Mouse (Mus musculus) adrenal gland, adult 8-10 months (tissue): Measurements from ENCODE around the gene Rsph3a. TPM values are rescaled to one million over a fixed set of nuclear protein-coding genes. Genes with fewer than 3 reads are reported as not detected.

Experiments
- DNase-seq: peaks from one replicate; pipeline ENCODE4 v3.0.0; 2022
- total RNA-seq, 4 experiments: library from RNA; stranded (reverse); gene quantifications; 2 replicates each; pipeline ENCODE4 v1.2.4; 2022

Gene Rsph3a
- total RNA-seq: 10 to 100 TPM; 42.4 to 64.2 (median 45.2) TPM

GRCm38 (mm10) chr17:7945117-7946052, at the start of gene Rsph3a:
Gene Rsph3a, plus strand, starts transcription at chr17:7945614.
- DNase-seq: peak; percentile 83

- no peak for DNase-seq
These were observed 49.3 kb upstream of the Rsph3a start for GRCm38 (mm10) chr17:7896047-7896635.

DNA sequence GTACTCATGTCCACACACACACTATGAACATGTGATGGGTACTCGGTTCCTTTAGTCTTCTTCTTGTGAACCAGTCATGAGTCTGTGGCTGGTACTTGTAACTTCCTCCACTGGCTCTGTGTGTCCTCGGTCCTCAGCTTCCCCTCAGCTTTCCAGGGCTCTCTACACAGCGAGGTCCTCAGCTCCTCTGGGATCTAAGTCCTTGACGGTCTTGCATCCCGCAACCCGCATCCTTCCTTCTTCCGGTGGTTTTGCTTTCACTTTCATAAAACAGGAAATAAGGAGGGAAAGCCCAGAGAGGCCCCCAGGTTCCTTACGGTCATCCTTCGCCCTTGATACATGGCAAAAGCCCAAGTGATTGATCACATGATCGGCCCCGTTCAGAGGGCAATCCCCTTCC, 48.3 kb upstream of the Rsph3a start:
- DNase-seq: no peak

- no peak for DNase-seq
These were observed 47.7 kb upstream of the Rsph3a start for GRCm38 (mm10) chr17:7897756-7898155.

DNA sequence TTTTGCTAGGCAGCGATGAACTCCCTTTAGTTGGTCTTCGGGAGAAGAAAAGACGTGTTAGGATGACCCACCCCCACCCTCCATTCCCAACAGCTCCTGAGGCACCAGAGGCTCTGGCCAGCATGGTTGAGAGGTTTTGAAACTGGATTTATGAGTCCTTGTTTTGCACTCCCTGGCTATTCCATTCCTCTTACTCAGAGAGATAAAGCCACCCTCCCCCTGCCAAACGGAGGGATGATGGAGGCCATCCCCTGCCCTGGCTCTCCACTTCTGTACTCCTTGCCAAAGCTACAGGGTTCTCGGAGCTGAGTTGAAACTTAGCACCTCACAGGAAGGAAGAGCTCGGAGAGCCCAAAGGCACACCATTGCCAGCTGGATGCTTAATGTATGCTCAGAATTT, 46.2 kb upstream of the Rsph3a start:
- peak; percentile 72 for DNase-seq

- peak; percentile 40 for DNase-seq
These were observed 45.5 kb upstream of the Rsph3a start for GRCm38 (mm10) chr17:7899961-7900360.

DNA sequence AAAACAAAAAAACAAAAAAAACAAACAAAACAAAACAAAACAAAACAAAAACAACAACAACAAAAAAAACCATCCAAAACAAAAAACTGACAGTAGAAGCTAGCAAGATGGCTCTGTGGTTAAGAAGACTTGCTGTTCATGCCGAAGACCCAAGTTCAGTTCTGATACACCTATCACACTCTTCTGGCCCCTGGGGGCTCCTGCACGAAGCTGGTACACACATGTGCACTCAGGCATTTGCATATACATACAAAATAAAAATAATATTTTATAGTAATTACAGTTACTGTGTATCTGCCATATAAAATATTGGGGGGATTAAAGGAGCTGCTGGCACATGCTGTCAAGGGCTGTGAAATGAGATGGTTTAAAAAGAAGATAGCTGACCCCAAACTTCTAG, 43.9 kb upstream of the Rsph3a start:
- no peak for DNase-seq

DNA sequence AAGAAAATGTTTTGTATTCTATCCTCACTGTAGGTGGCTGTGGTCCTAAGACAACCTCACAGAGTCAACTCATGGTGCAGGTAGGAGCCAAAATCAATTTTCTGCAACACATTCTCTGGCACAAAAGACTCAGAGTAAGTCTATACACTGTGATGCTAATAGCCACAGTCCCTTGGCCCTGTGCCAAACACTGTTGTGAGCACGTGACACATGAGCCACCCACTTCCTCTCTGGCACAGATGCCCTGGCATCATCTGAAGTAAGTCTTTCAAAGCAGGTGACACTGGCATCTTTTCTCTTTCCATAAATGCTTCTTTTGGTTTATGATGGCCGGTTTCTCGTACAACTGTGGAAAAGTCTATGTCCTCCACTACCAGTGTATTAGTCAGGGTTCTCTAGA, 43.1 kb upstream of the Rsph3a start:
- no peak for DNase-seq

DNA sequence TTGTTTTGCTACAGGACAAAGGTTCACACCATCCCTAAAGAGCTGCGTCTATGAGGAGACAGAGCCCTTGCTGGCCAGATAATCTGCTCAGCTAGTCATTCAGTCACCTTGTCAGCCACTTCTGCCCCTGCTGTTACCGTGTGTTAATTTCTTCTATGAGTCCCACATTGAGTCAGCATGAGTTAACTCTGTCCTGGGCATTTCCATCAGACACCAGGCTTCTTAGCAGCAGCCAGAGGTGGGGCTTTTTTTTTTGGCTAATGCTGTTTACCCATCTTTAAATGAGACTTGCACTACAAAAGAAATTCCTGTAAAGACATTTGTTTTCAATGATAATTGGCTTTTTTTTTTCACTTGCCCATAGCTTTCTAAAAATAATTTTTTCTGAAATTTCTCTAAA, 40.4 kb upstream of the Rsph3a start:
- no peak for DNase-seq

GRCm38 (mm10) chr17:7905936-7906685, 39.3 kb upstream of the Rsph3a start:
- no peak for DNase-seq

GRCm38 (mm10) chr17:7914596-7915227, 30.7 kb upstream of the Rsph3a start:
- no peak for DNase-seq

- DNase-seq: no peak
These were observed 29.6 kb upstream of the Rsph3a start for GRCm38 (mm10) chr17:7915791-7916190.

DNA sequence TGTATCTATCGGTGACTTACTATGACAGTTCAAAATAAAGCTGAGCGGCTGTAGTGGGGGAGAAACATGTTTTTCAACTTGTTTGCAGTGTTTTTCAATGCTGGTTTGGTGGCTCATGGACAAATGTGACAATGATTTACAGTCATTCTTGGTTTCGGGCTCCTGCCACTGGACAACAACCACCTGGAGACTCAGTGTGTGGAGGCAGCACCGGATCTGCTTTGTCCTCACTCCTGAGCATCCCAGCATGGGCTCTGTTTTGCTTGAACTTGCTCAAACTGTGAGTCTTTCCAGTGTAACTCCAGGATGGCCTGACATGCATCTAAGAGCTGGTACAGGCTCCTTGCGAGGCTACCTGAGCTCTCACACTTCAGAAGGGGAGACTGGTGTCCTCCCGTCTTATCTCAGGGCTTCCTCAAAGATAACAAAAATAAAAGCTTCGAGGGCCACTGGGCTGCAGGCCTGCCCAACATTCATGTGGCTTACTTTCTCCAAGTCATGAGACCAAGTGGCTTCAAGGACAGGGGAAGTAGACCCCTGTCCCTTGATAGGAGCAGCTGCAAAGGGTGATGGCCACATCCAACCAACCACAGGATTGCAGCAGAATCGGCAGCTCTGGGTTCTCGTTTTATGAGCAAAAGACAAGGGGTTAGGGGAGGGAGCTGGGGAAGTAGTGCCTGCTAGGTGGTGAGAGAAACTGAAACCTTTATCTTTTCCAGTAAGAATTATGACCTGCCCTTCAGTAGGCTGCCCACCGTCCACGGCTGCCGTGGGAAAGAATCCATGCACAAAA, 28.4 kb upstream of the Rsph3a start:
- DNase-seq: no peak

DNA sequence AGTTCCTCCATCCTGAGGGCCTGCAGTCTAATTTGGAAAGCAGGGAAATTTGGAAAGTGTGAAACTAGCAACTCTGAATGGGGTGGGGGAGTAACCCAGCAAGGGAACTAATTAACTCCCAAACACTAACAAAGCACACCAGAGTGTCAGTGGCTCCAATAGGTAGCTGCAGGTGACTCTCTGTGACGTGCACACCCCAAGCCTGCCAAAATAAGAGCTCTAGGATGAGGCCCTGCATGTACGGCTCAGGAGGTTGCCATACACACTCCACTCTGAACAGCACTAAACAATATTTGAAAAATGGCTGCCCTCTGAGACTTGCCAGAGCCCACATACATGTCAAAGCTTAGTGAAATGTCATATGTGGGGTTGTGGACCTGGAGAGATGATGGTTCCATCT, 27.1 kb upstream of the Rsph3a start:
- DNase-seq: no peak

GRCm38 (mm10) chr17:7919209-7919608, 26.2 kb upstream of the Rsph3a start:
- no peak for DNase-seq

DNA sequence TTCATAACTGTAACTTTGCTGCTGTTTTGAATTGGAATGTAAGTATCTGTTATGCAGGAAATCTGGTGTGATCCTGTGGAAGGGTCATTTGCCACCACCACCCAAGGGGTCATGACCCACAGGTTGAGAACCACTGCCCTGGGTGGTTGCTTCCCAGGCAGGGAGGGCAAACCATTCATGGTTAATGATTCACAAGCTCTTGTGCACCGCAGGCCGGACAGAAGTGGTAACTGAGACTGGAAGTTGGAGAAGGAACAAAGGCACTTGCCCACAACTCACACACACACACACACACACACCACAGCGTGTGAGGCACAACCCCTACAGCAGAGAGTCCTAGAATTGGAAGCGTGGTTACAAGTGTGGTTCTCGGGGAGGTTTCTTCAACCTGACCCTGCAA, 22.9 kb upstream of the Rsph3a start:
- no peak for DNase-seq

DNA sequence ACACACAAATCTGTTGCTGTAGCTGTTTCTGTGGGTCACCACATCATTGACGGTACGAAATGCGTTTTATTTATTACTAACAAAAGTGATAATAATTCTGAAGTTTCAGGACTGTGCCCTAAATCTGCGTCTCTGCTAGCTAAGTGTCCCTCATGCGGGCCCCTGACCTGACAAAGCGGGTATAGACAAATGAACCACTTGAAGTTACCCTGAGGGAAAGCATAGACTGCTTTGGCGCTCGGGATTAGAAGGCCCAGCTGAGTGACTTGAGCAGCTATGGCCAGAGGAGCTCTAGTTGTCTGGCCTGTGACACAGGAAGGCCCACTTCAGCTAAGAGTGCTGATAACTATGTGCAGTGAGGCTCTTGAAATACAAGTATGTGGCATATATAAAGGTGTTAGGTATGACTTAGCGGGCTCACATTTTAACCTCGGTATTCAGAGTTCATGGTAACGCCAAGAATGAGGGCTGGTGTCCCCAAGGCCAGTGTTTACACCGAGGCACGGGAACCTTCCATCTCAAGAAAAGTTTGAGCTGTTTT, 21.2 kb upstream of the Rsph3a start:
- no peak for DNase-seq

GRCm38 (mm10) chr17:7925413-7926160, 19.8 kb upstream of the Rsph3a start, which contains the start of gene Tagap:
Gene Tagap, plus strand, starts transcription at chr17:7926000.
- DNase-seq: no peak

- peak; percentile 64 for DNase-seq
These were observed 17.6 kb upstream of the Rsph3a start for GRCm38 (mm10) chr17:7927582-7928535.

- no peak for DNase-seq
These were observed 16.8 kb upstream of the Rsph3a start for GRCm38 (mm10) chr17:7928662-7929061.
